Mouse (Mus musculus) G1E-ER4 (cell line): ENCODE results near the gene Manbal. TPM values are rescaled to one million over a fixed set of nuclear protein-coding genes. Genes with fewer than 3 reads are reported as not detected.

Source experiments
- GATA1 ChIP-seq: IDR thresholded peaks from one replicate; pipeline ENCODE4 v1.8.0; 2012; ENCODE audit warnings: low read length, inconsistent platforms
- polyA plus RNA-seq: library from polyadenylated mRNA; stranded (reverse); fragments of >175 nt; gene quantifications from 2 replicates; pipeline ENCODE4 v1.2.3, GENCODE M21; 2012

The Manbal gene
- polyA plus RNA-seq, 1 experiment = 67.0 TPM

DNA sequence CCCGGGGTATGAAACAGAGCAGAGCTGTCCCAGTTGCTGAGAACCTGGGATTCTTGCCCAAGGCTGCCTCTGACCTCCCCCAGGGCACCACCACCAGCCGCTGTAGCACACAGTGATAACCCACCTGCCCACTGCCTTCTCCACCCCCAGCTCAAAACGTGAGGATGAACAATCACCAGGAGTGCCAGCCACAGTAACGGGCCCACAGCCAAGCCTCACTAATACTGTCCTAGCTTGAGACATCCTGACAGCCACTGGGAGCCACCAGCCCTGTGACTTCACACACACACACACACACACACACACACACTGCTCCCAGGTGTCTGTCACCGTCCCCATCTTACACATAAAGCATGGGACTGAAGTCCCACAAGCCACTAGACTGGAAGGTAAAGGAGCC lies 28.0 kb downstream of the Manbal start:
- TF ChIP-seq GATA1 = no peak

DNA sequence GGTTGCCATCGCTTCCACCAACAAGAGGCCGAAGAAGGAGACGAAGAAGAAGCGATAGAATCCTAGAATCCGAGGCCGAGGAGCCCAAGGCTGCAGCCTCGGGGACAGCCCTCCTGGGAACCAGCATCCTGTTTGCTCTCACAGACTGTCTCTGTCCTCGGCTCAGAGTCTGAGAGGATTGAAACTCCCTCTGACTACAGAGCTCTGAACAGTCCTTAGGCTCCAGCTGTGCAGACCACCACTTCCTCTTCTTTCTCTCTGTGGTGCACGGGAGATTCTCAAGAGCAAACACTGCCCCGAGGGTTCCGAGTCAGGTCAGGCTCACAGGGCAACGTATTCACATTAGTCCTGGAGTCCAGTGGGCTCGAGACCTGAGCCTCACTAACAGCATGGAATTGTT lies 28.6 kb downstream of the Manbal start:
- no peak for TF ChIP-seq GATA1

DNA sequence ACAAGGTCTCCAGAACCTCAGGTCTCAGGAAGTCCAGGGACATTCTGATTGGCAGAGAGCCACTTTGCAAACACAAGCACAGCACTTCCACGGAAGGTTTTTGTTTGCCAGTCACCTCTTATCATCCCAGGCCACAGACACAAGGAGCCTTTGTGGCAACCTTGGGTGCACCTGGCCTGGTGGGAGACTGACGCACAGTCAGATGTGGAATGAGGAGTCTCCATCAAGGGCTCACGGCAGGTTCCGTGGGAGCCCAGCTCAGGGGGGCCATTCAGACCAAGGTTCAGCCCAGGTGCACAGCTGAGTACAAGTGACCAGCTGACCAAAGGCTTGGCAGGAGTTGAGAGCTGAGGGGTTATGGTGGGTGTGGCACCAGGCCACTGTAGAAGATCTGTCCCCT lies 30.0 kb downstream of the Manbal start:
- no peak for TF ChIP-seq GATA1

DNA sequence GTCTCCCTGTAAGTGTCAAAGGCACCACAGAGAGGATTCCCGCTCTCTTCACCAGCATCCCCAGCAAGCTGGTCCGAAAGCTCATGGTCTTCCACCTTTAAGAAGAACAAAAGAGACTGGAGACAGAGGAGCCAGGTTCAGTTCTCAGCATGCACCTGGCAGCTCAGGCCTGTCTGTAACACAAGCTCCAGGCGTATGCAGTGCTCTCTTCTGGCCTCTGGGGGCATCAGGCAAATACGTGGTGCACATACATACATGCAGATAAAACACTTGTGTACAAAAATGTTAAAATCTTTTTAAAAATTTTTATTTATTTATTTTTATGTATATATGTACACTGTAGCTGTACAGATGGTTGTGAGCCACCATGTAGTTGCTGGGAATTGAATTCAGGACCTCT lies 31.1 kb downstream of the Manbal start:
- TF ChIP-seq GATA1 = no peak

DNA sequence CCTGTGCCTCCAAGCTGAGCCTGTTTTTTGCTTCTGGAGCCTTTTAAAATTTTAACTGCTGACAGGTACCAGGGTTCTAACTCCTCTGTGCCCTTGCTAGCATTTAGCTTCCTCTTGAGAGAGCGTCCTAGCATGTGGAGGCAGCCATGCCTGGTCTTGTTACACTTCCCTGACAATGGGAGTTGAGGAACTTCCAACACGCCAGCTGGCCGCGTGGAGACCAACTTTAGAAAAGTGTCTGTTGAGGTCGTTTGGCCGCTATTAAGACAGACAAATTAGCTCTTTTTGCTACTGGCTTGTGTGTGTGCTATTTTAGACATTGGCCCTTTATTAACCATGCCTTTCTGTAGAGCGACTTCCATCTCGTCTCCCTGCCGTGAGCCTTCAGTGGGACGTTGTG lies 32.4 kb downstream of the Manbal start:
- no peak for TF ChIP-seq GATA1

DNA sequence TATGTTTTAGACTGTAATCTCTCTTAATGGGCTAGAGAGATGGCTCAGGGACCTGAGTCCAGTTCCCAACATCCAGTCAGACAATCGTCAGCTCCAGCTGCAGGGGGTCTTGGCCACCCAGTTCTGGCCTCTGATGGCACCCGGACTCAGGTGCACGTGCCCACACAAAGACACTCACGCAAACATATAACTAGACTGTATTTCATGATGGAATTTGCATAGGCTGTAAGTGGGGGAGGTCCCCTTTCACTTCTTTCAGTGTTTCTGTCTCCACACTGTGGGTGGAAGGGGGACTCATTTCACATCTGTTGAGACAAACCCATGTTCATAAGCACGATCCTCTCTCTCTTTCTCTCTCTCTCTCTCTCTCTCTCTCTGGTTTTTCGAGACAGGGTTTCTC lies 33.1 kb downstream of the Manbal start:
- no peak for TF ChIP-seq GATA1

DNA sequence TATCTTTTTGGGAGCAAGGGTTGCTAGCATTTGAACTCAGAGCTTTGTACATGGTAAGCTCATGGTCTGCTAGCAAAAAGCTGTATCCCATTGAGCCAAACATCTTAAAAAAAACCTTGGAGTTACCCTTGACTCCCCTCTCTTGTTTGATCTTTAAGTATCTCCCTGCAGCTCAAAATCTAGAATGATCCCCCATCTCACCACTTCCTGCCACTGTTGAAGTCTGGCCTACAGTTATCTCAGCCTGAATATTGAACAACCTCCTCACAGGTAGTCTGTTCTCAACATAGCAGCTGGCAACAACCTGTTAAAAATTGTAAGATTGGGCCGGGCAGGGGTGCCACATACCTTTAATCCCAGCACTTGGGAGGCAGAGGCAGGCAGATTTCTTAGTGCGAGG lies 33.9 kb downstream of the Manbal start:
- no peak for TF ChIP-seq GATA1

DNA sequence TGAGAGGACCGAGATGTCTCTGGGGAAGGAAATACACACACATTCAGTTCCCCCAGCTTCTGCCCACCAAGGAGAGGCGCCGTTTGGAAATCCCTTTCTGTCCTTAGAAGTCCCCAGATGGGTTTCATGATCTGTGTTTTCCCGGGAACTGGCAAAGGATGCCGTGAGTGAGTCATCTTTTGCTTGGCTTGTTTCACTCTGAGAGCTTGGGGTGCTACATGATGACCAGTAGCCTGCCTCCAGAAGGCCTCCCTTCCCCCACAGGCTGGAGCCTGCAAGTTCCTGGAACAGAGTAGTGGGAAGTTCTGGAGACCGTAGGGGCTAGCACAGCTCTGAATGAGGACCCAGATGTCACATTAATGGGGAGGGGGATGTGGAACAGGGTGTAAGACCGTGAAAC lies 40.2 kb downstream of the Manbal start:
- no peak for TF ChIP-seq GATA1

DNA sequence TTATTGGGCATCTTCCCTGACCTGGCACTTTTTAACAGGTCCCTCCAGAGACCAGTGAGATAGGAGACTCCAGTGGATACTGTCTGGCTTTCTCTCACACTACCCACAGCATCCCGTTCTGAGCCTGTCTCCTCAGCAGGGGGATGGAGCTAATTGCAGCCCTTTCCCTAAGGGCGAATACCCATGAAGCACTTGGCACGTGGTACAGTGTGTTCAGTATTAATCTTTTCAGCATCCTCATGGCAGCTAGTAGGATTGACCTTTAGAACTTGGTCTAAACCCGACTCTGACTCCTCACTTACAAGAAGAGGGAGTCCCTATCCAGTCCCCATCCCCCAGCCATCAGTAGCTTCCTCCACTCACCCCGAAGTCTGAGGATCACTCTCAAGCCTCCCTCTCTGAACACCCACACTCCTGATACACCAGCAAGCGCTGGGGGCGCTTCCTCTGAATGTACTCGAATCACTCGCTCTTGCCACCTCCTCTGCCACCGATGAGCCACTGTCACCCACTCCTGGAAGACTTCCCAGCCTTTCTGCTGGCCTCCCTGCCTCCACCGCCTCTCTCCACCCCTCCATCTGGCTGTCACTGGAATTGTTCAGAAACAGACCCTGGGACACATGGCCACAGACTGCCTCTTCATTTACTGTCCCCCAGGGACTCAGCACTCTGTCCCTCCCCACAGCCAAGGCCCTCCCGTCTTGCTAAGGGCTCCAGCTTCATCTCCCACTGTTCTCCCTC lies 42.6 kb downstream of the Manbal start:
- no peak for TF ChIP-seq GATA1

DNA sequence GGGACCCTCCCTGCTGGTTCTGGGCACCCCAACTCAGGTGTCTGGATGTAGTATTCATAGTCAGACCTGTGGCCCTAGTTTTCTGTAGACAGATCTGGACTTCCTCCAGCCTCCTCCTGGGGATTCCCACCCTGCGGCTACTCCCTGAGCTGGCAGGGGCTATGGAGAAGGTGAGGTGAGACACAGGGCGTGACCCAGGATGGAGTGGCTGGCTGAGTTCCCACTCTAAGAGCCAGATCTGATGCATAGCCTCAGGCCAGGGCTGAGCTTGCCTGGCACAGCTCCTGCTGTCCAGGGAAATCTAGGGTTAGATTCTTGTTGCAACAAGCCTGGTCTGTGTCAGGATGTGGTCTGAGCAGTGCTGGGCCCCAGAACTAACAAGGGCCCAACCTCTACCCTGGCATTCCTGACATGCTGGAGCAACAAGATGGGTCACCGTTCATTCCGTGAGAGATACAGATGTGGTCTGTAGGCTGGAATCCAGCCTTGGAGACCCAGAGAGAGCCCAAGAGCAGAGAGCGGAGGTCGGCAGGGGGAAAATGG lies 43.8 kb downstream of the Manbal start:
- TF ChIP-seq GATA1 = no peak

DNA sequence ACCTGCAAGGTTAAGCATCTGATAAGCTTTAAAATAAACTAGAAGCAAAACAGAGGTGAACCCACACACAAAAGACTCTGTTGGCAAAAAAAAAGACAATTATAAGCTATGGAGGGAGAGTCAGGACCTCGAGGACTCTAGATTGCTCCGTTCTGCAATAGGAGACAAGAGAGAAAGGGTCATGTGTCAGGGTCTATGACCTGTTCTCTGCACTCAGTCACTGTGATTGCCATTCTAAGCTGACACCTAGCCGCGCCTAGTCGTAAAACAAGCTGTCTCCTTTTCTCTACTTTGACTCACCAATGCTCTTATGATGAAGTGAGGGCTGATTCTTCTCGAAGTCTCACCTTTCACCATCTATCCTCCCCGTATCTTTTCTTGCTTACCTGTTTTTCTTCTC lies 45.1 kb downstream of the Manbal start:
- no peak for TF ChIP-seq GATA1

DNA sequence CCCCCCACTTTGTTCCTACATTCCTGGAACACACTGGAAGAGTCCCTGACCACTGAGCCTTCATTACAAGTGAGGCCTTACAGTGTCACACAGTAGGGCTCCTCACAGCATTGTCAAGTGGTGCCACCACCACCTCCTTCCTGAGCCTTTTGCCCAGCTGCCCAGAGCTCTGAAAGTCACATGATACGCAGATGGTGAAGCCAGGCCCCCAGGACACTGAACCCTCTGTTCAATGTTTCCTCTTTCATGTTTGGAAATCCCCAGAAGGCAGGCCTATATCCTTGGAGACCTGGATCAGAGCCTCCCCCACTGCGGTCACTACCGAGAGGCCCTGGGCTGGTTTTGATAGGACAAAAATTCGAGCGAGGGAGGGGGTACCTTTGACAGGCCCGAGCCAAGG lies 49.8 kb downstream of the Manbal start:
- TF ChIP-seq GATA1 = no peak

DNA sequence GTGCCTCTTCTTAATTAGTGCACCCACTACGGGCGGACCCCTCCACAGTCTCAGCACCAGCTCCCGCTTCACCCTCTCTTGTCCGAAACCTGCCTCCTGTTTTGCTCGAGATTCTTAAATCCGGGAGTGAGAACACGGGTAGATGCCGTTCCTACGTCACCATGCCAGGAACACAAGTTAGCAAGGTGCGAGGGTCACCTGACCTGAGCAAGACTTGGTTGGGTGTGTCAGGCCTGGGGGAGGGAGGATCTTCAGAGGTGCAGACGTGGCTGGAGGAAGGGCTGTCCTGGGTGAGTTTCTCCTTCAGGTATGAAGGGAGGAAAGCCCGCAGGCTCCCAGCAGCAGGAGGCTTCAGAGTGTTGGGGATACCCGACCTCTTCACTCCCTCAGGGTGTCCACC lies 50.8 kb downstream of the Manbal start, which contains the start of gene Src:
TSS of gene Src (plus strand) at position 239 of the 400 bp plus-strand sequence.
- no peak for TF ChIP-seq GATA1

DNA sequence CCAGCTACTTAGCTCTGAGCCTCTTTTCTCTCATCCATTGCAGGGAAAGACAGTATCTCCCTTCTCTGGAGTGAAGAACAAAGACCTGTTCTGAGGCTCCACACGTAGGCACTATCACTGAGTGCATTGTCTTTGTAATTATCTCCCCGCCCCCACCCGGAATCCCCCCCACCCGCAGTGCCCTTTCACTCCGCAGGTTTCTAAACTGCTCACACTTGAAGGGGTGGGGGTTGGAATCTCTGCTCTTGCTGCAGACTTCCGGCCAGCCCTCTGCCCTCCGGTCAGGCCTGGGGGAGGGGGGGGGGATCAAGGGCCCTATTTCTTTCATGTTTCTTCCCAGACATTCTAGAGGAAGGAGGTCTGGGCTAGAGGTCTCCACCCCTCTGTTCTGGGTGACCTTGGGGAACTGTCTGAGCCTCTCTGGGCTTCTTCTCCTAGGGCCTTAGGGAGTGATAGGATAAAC lies 51.2 kb downstream of the Manbal start:
- no peak for TF ChIP-seq GATA1

DNA sequence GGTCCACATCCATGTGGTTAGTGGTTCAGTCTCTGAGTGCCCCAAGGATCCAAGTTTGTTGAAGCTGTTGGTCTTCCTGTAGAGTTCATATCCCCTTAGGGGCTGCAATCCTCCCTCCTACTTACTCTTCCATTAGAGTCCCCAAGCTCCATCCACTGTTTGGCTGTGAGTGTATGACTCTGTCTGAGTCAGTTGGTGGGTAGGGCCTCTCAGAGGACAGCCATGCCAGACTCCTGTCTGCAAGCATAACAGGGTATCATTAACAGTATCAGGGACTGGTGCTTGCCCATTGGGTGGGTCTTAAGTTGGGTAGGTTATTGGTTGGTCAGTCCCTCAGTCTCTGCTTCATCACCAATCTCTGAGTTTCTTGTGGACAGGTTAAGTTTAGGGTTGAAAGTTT lies 52.1 kb downstream of the Manbal start:
- no peak for TF ChIP-seq GATA1

DNA sequence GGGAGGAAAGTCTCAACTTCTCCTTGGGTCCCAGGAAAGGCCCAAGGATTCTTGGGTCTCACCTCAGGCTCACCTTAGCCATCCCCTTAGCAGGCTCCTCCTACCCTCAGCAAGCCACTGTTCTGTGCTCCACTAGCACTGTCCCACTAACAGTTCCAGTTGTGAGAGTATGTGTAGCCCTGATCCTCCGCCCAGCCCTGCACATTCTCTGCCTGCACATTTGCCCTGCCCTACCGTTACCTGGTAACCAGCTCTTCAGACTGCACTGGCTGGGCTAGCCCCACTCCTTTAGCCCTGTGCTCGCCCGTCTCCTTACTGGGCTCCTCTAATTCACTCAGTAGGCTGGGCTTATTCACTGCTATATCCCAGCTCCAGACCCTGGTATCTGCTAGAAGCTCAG lies 53.0 kb downstream of the Manbal start:
- no peak for TF ChIP-seq GATA1

DNA sequence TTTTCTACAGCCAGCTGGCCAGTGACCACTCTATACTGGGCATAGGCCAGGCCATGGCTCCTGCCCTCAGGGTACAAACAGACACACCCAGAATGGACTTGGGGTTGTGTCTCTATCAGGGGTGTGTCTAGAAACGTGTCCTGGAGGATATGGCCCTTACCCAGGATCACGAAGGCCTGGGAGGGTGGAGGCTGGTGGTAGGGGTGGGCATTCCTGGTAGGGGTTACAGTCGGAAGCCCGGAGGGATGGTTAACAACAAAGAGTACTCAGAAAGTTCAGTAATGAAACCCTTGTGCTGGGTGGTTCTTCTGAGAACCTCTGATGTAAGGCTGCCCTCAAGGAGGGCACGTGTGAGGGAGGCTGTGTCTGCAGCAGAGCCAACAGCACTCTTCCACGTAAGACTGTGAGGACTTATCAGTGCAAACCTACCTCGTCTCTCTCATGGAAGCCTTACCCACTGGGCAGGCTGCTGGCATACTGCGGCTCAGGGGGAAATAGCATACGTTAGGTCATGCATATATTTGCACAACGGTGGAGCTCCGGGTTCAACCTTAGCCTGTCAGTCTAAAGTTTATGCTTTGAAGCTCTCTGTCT lies 54.8 kb downstream of the Manbal start:
- TF ChIP-seq GATA1 = no peak
